Mouse (Mus musculus) heart, embryonic 12.5 days (tissue): ENCODE measurements around the gene Olfr1380. TPM values are rescaled to one million over a fixed set of nuclear protein-coding genes. Genes with fewer than 3 reads are reported as not detected.
"Not testable (repeated sequence)": the region's sequence is repeated elsewhere in the genome, so short reads cannot be mapped to it uniquely, and the experiment has no call there.

Experiments
- ATAC-seq: fragments of 200-750 bp; cut with Nextera tagmentation; 2 replicates; pipeline ENCODE4 v1.8.0; 2017; ENCODE audit warnings: moderate TSS enrichment, moderate library complexity; ENCODE audit not compliant: insufficient number of reproducible peaks, low FRiP score
- H3K27ac ChIP-seq: fragments of 300-500 bp; sonication (generic); 2 replicates; pipeline ENCODE4 v1.5.1; 2016; ENCODE audit warnings: mild to moderate bottlenecking, moderate library complexity; ENCODE audit not compliant: poor library complexity, severe bottlenecking
- H3K27me3 ChIP-seq: fragments of 300-500 bp; sonication (generic); replicated peaks from 2 replicates; pipeline ENCODE4 v1.6.1; 2016; ENCODE audit warnings: mild to moderate bottlenecking, moderate library complexity
- H3K36me3 ChIP-seq: fragments of 300-500 bp; sonication (generic); 2 replicates; pipeline ENCODE4 v1.6.1; 2016; ENCODE audit warnings: mild to moderate bottlenecking, moderate library complexity
- H3K4me1 ChIP-seq: fragments of 300-500 bp; sonication (generic); replicated peaks from 2 replicates; pipeline ENCODE4 v1.6.1; 2016; ENCODE audit warnings: mild to moderate bottlenecking
- H3K4me2 ChIP-seq: fragments of 300-500 bp; sonication (generic); 2 replicates; pipeline ENCODE4 v1.6.1; 2016; ENCODE audit warnings: mild to moderate bottlenecking, moderate library complexity
- H3K4me3 ChIP-seq: fragments of 300-500 bp; sonication (generic); 2 replicates; pipeline ENCODE4 v1.5.1; 2016; ENCODE audit warnings: mild to moderate bottlenecking
- H3K9ac ChIP-seq: fragments of 300-500 bp; sonication (generic); 2 replicates; pipeline ENCODE4 v1.6.1; 2016; ENCODE audit warnings: mild to moderate bottlenecking, moderate library complexity
- H3K9me3 ChIP-seq: fragments of 300-500 bp; sonication (generic); replicated peaks from 2 replicates; pipeline ENCODE4 v1.6.1; 2016; ENCODE audit warnings: mild to moderate bottlenecking, moderate library complexity
- WGBS: fragments of 180-500 bp; shearing (Covaris S2); methylation state at CpG from one replicate; pipeline ENCODE4 v1.1.7; 2016; 5-methylcytosine and 5-hydroxymethylcytosine counted together
- polyA plus RNA-seq: library from polyadenylated mRNA; unstranded; fragments of >200 nt; fragmentation: Nextera tagmentation; extraction: Ambion mirVana; gene quantifications from 2 replicates; pipeline ENCODE4 v1.2.1, GENCODE M21; 2016

Gene Olfr1380
- polyA plus RNA-seq, 1 experiment from 2014 or later: not detected

DNA sequence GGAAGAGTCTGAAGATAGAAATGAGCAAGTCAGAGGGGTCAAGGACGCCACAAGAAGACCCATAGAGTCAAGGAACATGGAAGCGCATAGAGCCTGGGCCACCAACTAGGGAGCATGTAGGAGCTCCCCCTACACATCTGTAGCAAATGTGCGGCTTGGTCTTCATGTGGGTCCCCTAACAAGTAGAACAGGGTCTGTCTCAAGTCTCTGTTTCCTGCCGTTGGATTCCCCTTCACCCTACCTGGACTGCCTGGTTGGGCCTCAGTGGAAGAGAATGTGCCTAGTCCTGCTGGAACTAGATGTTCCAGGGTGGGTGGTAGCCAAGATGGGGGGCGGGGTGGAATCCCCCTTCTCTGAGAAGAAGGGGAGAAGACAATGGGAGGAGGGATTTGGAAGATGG is 51.6 kb downstream of the Olfr1380 start:
- H3K4me3 ChIP-seq, H3K4me2 ChIP-seq, H3K36me3 ChIP-seq, ATAC-seq, H3K9ac ChIP-seq, H3K9me3 ChIP-seq, H3K27ac ChIP-seq: not testable (repeated sequence)
- WGBS: 78% methylated on average over 5 of the region's 5 CpGs
- Histone ChIP-seq H3K27me3 (peaks cover 30% of the 10 kb centered on the region), H3K4me1 (peaks cover 25% of the 10 kb centered on the region)

- Histone ChIP-seq H3K4me2 (peak within 1 kb of the TSS; percentile 95), H3K9ac (peak within 1 kb of the TSS; percentile 73), H3K4me1 (peaks cover 30% of the 10 kb centered on the region), H3K4me3 (peak within 1 kb of the TSS; percentile 74), H3K27me3 (peaks cover 36% of the 10 kb centered on the region)
- ATAC-seq: peak; percentile 86
- not testable (repeated sequence) for H3K36me3 ChIP-seq, H3K27ac ChIP-seq, H3K9me3 ChIP-seq
- WGBS: 4% methylated on average over 44 of the region's 61 CpGs
Measured at GRCm38 (mm10) chr11:49608938-49609867, 52.5 kb downstream of the Olfr1380 start, which contains the start of gene Flt4. Gene Flt4 (plus strand): TSS chr11:49609263.

GRCm38 (mm10) chr11:49609868-49610824 is 53.5 kb downstream of the Olfr1380 start:
- Histone ChIP-seq H3K4me1 (peaks cover 30% of the 10 kb centered on the region), H3K4me2 (peak overlapping the region; percentile 95), H3K4me3 (peak overlapping the region; percentile 74), H3K27me3 (peaks cover 43% of the 10 kb centered on the region), H3K9ac (peak overlapping the region; percentile 73)
- H3K9me3 ChIP-seq, H3K27ac ChIP-seq, H3K36me3 ChIP-seq: not testable (repeated sequence)
- ATAC-seq: peak; percentile 54
- 2% methylated on average over 51 of the region's 52 CpGs for WGBS

DNA sequence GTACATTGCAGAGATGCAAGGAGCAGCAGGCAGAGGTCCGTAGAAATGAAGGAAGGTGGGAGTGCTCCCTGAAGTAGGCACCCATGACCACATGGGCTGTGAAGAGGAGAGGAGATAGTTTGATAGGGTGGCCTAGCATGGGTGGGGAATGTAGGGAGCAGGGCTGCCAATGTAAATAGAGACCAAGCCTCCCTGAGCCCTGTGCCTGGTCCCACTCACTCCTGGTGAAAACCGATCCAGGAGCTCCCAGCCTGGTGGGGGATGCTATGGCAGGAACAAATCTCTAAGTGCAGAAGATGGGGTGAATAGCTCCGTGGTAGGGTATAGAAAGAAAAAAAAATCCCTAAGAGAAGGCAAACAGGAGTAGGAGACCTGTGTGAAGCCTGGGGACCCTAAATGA is 54.7 kb downstream of the Olfr1380 start:
- not testable (repeated sequence) for H3K27ac ChIP-seq, H3K9me3 ChIP-seq, H3K36me3 ChIP-seq, H3K9ac ChIP-seq, H3K4me3 ChIP-seq, ATAC-seq
- 17% methylated on average over 3 of the region's 3 CpGs for WGBS
- Histone ChIP-seq H3K4me1 (peaks cover 30% of the 10 kb centered on the region), H3K4me2 (peak overlapping the region; percentile 95), H3K27me3 (peaks cover 48% of the 10 kb centered on the region)

- peaks cover 30% of the 10 kb centered on the region for H3K4me1 ChIP-seq
- WGBS: 19% methylated on average over 3 of the region's 3 CpGs
- H3K4me2 ChIP-seq: no peak overlapping the region
- H3K27me3 ChIP-seq: peaks cover 43% of the 10 kb centered on the region
- no peak overlapping the region for H3K4me3 ChIP-seq
- H3K9ac ChIP-seq: no peak overlapping the region
- H3K36me3 ChIP-seq: no peaks in the 10 kb centered on the region
- H3K9me3 ChIP-seq: no peaks in the 10 kb centered on the region
- H3K27ac ChIP-seq: no peak overlapping the region
- no peak for ATAC-seq
Measured at GRCm38 (mm10) chr11:49612154-49612553, 55.5 kb downstream of the Olfr1380 start.

GRCm38 (mm10) chr11:49613349-49613748 is 56.7 kb downstream of the Olfr1380 start:
- peaks cover 39% of the 10 kb centered on the region for H3K27me3 ChIP-seq
- H3K9me3 ChIP-seq: no peaks in the 10 kb centered on the region
- 7% methylated on average over 10 of the region's 10 CpGs for WGBS
- ATAC-seq: peak; percentile 66
- no peak overlapping the region for H3K4me3 ChIP-seq
- H3K27ac ChIP-seq: 0 out of 2 replicates have a peak overlapping the region, but pooled peaks have one; percentile 54
- peak overlapping the region; percentile 42 for H3K4me2 ChIP-seq
- no peak overlapping the region for H3K9ac ChIP-seq
- H3K36me3 ChIP-seq: no peaks in the 10 kb centered on the region
- peaks cover 35% of the 10 kb centered on the region for H3K4me1 ChIP-seq

Other genes with a start within 250 kb of the Olfr1380 start
- not detected in 2 replicates for gene Olfr1391, start 234.1 kb upstream of the Olfr1380 start, polyA plus RNA-seq
- gene Olfr1390, start 221.7 kb upstream of the Olfr1380 start, polyA plus RNA-seq: not detected in 2 replicates
- gene Olfr1389, start 133.8 kb upstream of the Olfr1380 start, polyA plus RNA-seq: not detected in 2 replicates
- not detected in 2 replicates for gene Olfr1388, start 120.3 kb upstream of the Olfr1380 start, polyA plus RNA-seq
- gene Olfr1387, start 101.5 kb upstream of the Olfr1380 start, polyA plus RNA-seq: not detected in 2 replicates
- gene Olfr1386, start 91.8 kb upstream of the Olfr1380 start, polyA plus RNA-seq: not detected in 2 replicates
- not detected in 2 replicates for gene Olfr1385, start 67.8 kb upstream of the Olfr1380 start, polyA plus RNA-seq
- not detected in 2 replicates for gene Olfr1384, start 50.2 kb upstream of the Olfr1380 start, polyA plus RNA-seq
- gene Olfr1383, start 37.2 kb upstream of the Olfr1380 start, polyA plus RNA-seq: not detected in 2 replicates
- not detected in 2 replicates for gene Olfr1382, start 28.6 kb upstream of the Olfr1380 start, polyA plus RNA-seq
- not detected in 2 replicates for gene Olfr1381, start 13.4 kb upstream of the Olfr1380 start, polyA plus RNA-seq
- gene Flt4, start 52.4 kb downstream of the Olfr1380 start, polyA plus RNA-seq: 8.3 and 8.6 TPM in 2 replicates
- gene Scgb3a1, start 106.7 kb downstream of the Olfr1380 start, polyA plus RNA-seq: 0.40 TPM in 1 of 2 replicates, not detected in the other
- 61.5 and 65.9 TPM in 2 replicates for gene Cnot6, start 155.8 kb downstream of the Olfr1380 start, polyA plus RNA-seq
- gene Gfpt2, start 237.3 kb downstream of the Olfr1380 start, polyA plus RNA-seq: 13.9 and 14.7 TPM in 2 replicates